Mouse (Mus musculus): ENCODE results near the gene Ttc17.
A peak's percentile ranks its signal among the peaks of the same experiment; 100 is the strongest.

Gene Ttc17

GRCm38 (mm10) chr2:94297467-94297866, 109.0 kb downstream of the Ttc17 start:
- DNase-seq (ENCODE audit: low spot score in 2 of 2), result no peak

DNA sequence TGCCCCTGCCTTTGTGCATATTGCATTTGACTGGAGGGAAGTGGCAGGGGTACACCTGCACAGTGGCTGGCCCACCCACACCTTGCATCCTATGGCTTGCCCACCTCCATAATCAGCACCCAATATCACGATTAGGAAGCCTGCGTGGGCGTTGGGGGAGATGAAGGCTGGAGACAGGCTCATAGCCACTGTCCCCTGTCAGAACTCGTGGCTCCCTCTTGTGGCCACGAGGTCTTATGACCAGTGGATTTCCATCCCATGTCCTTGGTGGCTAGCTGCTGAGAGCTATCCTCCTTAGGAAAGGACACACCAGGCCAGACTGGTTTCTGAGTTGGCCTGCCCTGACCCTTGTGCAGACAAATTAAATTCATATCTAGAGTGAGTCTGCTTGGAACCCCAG, 116.0 kb downstream of the Ttc17 start:
- peak; percentile 45 to 56 for DNase-seq (ENCODE audit: low spot score in 2 of 2)

GRCm38 (mm10) chr2:94289659-94290058, 116.8 kb downstream of the Ttc17 start:
- no peak for DNase-seq (ENCODE audit: low spot score in 2 of 2)

- DNase-seq (ENCODE audit: low spot score in 2 of 2), result no peak
These were observed 117.3 kb downstream of the Ttc17 start for GRCm38 (mm10) chr2:94289169-94289568.

- DNase-seq (ENCODE audit: low spot score in 2 of 2), result no peak
These were observed 118.4 kb downstream of the Ttc17 start for GRCm38 (mm10) chr2:94288086-94288485.

DNA sequence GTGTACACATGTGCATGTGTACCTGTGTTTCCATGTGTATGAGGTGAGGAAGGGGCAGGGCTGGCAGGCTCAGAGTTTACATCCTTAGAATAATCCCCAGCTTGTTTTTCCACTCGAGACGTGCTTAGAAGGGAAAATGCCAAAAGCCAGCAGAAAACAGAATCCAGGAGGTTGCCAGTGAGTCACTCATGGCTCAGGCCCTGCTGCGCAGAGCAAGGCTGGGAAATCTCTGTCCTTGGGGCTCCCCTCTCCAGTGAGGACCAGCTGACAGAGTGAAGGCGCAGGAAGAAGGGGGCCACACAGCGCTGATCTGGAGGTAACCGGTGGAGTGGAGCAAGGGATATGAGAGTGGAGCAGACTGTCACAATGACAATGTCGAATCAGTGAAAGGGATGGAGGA, 119.1 kb downstream of the Ttc17 start:
- DNase-seq (ENCODE audit: low spot score in 2 of 2), result no peak

GRCm38 (mm10) chr2:94283526-94283925, 123.0 kb downstream of the Ttc17 start:
- DNase-seq (ENCODE audit: low spot score in 2 of 2), result no peak

DNA sequence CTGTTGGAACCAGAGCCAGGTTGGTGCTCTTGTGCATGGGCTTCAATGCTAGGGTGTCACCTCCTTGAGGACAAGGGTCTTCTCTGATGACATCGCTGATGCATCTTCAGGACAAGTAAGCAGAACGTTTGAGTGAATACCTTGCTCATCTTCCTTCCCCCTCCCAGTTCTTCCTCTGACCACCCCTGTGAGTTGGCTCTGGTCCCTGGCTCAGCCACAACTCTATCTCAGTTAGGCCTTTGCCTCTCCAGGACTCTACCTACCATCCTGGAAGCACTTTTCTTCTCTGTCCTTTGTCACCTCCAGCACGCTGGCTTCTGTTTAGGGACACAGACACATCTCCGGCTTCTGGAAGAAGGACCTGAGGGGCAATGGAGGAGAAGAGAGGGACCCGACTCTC, 126.9 kb downstream of the Ttc17 start:
- DNase-seq (ENCODE audit: low spot score in 2 of 2), result no peak

DNA sequence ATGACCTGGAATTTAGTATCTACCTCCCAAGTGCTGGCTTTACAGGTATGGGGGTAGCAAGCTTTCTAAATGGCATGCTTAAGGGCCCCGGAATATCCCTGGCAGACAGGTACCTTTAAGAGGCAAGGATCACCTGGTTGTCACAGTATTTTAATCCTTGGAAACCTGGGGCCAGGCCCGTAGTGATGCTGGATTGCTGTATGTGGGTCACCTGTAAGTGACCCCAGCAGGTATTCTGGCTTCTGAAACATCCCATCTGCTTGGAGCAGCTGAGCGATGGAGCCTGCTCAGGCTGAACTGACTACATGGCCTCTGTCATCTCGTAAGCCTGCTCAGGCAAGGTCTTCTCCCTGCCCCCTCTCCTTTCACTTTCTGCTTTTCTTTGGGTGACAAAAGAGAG, 130.4 kb downstream of the Ttc17 start:
- no peak for DNase-seq (ENCODE audit: low spot score in 2 of 2)

DNA sequence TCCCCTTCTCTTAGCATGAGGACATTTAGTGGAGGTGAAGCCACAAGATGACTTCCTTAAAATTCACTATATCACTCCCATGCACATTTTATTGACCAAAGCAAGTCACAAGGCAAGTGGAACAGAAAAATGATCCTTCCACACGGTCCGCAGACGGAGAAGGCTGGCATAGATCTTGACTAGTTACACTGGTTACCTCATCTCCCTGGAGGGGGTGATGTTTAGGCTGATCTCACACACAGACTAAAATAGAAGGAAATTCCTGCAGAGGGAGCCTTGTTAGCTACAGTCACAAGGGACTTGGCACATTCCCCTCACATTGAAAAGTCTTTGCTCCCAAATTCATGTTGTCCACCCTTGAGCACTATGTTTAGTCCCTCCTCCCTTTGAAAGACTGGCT, 130.8 kb downstream of the Ttc17 start:
- DNase-seq (ENCODE audit: low spot score in 2 of 2), result no peak

DNA sequence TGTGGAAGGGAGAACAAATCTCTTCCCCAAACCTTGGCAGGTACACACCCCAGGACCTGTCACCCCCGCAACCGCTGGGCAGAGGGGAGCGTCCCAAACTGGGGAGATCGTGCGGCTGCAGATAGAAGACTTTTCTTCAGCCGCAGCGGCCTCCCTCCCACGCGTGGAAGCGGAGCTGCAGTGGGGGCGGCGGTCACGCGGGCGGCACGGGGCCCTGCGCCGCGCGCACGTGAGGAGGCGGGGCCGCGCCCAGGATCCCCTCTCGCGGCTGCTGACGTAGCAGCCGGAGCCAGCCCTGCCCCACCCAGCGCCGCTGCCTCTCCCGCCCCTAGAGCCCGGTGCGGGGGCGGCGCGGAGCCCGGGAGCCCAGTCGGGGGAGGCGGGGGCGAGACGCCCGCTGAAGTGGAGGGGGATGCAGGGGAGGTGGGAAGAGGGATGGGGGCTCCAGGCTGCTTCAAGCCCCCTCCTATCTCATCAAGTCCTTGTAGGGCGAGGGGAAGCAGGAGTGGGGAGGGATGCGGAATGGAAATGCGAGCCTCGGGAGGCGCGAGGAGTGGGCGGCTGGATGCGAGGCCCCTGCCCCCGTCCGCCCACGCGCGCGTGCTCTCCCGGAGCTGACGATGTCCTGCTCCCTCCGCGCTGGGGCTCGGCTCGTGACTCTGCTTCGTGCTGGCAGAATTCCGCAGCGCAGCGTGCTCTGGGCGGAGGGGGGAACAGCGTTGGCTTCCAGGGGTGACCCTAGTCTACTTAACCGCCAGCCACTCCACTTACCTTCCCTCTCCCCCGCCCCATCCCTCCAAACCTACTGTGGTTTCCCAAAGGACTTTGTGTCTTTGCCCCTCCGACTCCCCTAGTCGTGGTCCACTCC, 133.1 kb downstream of the Ttc17 start:
- DNase-seq (ENCODE audit: low spot score in 2 of 2), result peak; percentile 84 to 88

- no peak for DNase-seq (ENCODE audit: low spot score in 2 of 2)
These were observed 135.3 kb downstream of the Ttc17 start for GRCm38 (mm10) chr2:94271176-94271575.

DNA sequence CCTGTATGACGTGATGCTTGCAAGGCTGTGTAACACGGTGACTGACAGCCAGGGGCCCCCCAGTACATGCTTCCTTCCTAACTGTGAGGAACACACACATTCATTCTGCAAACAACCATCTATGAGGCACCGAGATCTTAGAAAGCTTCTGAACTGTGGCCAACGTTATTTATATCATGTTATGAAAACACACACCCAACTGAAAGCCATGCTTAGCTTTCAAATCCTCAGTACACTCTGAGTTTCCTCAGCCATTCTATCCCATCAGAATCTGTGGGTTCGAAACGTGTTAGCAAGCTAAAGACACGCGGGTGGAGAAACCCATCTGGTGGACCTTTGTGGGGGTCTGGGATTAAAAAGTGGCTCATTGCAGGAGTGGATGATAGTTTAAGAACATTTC, 137.7 kb downstream of the Ttc17 start:
- DNase-seq (ENCODE audit: low spot score in 2 of 2), result no peak

- DNase-seq (ENCODE audit: low spot score in 2 of 2), result no peak
These were observed 139.2 kb downstream of the Ttc17 start for GRCm38 (mm10) chr2:94267213-94267850.

- no peak for DNase-seq (ENCODE audit: low spot score in 2 of 2)
These were observed 139.9 kb downstream of the Ttc17 start for GRCm38 (mm10) chr2:94266381-94267160.

DNA sequence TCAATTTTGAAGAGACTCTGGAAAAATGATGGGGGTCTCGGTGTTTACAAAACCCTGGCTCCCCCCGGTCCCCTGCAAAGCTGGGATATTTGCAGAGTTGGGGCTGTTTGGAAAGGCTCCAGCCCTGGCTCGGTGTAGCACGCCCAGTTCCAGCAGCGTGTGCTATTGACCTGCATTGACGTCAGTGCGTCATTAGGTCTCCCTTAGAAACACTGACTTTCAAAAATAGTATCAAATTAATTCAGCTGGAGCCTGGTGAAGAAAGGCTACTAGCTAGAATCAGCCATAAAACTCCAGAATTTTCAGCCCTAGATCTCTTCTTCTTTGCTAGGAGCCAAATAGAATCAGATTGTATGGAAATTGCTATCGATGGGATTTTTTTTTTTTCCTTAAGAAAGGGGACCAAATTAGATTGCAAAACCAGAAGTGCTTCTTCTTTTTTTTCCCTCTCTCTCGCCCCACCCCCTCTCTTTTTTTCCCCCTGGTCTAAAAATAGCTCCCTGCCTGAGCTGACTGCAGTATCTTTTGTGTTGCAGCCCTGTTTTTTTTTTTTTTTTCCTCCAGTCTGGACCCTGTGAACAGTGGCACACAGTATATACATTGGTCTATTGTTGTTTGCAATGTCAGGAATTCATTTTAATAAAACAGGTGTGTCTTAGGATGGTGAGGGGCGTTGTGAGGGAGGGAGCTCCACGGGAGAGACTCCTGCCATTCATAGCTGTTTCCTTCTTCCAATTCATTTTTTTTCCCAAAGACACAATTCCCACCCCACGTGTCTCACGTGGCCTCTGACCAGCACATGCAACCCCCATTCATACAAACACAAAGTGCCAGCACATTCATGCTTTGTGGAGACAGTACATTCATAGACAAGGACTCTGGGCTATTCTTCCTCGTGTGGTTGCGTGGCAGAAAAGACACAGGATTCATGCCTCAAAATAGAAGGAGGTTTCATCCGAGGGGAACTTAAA, 141.0 kb downstream of the Ttc17 start:
- DNase-seq (ENCODE audit: low spot score in 2 of 2), result peak; percentile 44 to 54

GRCm38 (mm10) chr2:94264631-94265098, 141.8 kb downstream of the Ttc17 start:
- no peak for DNase-seq (ENCODE audit: low spot score in 2 of 2)

GRCm38 (mm10) chr2:94264006-94264405, 142.5 kb downstream of the Ttc17 start:
- no peak for DNase-seq (ENCODE audit: low spot score in 2 of 2)

GRCm38 (mm10) chr2:94263530-94263937, 143.0 kb downstream of the Ttc17 start:
- DNase-seq (ENCODE audit: low spot score in 2 of 2), result no peak

- no peak for DNase-seq (ENCODE audit: low spot score in 2 of 2)
These were observed 143.5 kb downstream of the Ttc17 start for GRCm38 (mm10) chr2:94262917-94263529.

GRCm38 (mm10) chr2:94254102-94254501, 152.4 kb downstream of the Ttc17 start:
- no peak for DNase-seq (ENCODE audit: low spot score in 2 of 2)
